Mouse (Mus musculus) T-helper 17 cell (primary cell): ENCODE results near the gene Kazn.

ENCODE experiments used
- in situ Hi-C, 2 experiments: fragments of 300-600 bp; cut with MboI, MseI; formaldehyde crosslinking; loops; 1 replicate in 1 of 2; 2 replicates in 1 of 2; pipeline ENCODE4 v1.15.1; 2025; ENCODE audit warnings: high pct_unique_total_duplicates in 2 of 2

Kazn gene

GRCm38 (mm10) chr4:142239240-142240126 is at the start of gene Kazn:
Gene Kazn, minus strand, starts transcription at chr4:142239401.
- in situ Hi-C loops = no loop called here

- in situ Hi-C loops = no loop called here
These were observed 46.3 kb upstream of the Kazn start for GRCm38 (mm10) chr4:142285471-142285870.

GRCm38 (mm10) chr4:142283867-142284266 is 44.7 kb upstream of the Kazn start:
- in situ Hi-C loops = no loop called here

- in situ Hi-C loops = no loop called here
These were observed 39.0 kb upstream of the Kazn start for GRCm38 (mm10) chr4:142278197-142278575.

- in situ Hi-C loops = no loop called here
These were observed 38.4 kb upstream of the Kazn start for GRCm38 (mm10) chr4:142277481-142278196.

GRCm38 (mm10) chr4:142275242-142275641 is 36.0 kb upstream of the Kazn start:
- in situ Hi-C loops = no loop called here

- in situ Hi-C loops = no loop called here
These were observed 35.4 kb upstream of the Kazn start for GRCm38 (mm10) chr4:142274441-142275234.

GRCm38 (mm10) chr4:142271506-142271905 is 32.3 kb upstream of the Kazn start:
- in situ Hi-C loops = no loop called here

- in situ Hi-C loops = no loop called here
These were observed 28.6 kb upstream of the Kazn start for GRCm38 (mm10) chr4:142267832-142268231.

- in situ Hi-C loops = no loop called here
These were observed 28.2 kb upstream of the Kazn start for GRCm38 (mm10) chr4:142267348-142267819.

- in situ Hi-C loops = no loop called here
These were observed 25.1 kb upstream of the Kazn start for GRCm38 (mm10) chr4:142264335-142264734.

- in situ Hi-C loops = no loop called here
These were observed 22.5 kb upstream of the Kazn start for GRCm38 (mm10) chr4:142261725-142262124.

GRCm38 (mm10) chr4:142258730-142259129 is 19.5 kb upstream of the Kazn start:
- in situ Hi-C loops = no loop called here

GRCm38 (mm10) chr4:142254088-142254487 is 14.9 kb upstream of the Kazn start:
- in situ Hi-C loops = no loop called here

- in situ Hi-C loops = no loop called here
These were observed 12.5 kb upstream of the Kazn start for GRCm38 (mm10) chr4:142251471-142252354.

GRCm38 (mm10) chr4:142250054-142250453 is 10.9 kb upstream of the Kazn start:
- in situ Hi-C loops = no loop called here

- in situ Hi-C loops = no loop called here
These were observed 10.2 kb upstream of the Kazn start for GRCm38 (mm10) chr4:142249401-142249800.

GRCm38 (mm10) chr4:142248426-142248825 is 9.2 kb upstream of the Kazn start:
- in situ Hi-C loops = no loop called here

- in situ Hi-C loops = no loop called here
These were observed 7.5 kb upstream of the Kazn start for GRCm38 (mm10) chr4:142246698-142247097.

- in situ Hi-C loops = no loop called here
These were observed 5.4 kb upstream of the Kazn start for GRCm38 (mm10) chr4:142244641-142245040.
